Mouse (Mus musculus): ENCODE data around the gene Rnf157. TPM values are rescaled to one million over a fixed set of nuclear protein-coding genes. Genes with fewer than 3 reads are reported as not detected.

Gene Rnf157
- total RNA-seq (2014; rRNA removed), result 92.7 and 105 TPM in 2 replicates
- 47.3 and 56.7 TPM in 2 replicates for polyA plus RNA-seq (2015; fragmentation: Nextera tagmentation; extraction: Ambion mirVana)

DNA sequence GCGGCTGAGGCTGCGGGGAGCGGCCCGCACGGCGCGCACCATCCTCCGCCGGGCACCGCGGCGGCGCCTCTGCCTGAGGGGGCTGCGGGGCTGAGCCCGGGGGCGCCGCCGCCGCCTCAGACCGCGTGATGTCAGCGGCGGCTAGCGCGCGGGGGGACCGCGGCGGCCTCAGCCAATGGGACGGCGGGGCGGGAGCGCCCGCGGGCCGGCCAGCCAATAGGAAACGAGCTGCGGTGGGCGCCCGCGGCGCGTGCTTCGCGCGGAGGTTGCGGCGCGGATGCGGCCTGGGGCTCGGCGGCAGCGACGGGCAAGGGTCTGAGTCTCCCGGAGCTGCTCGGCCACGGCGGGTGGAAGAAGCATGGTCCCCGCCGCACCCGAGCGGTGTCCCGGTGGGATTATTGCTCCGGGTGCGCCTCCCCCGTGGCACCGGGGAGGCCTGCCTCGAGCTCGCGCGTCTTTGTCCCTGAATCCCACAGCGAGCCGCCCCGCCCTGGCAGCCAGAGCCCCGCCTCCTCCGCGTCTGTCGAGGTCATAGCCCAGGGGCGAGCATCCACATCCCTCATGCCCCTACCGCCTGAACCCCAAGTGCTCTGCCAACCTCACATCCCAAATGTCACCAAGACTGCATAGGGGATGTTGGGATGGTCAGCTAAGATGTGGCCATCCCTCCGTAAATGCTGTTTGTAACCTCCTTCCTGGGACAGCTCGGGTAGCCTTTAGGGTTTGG, at the start of gene Rnf157:
TSS of gene Rnf157 (minus strand) at position 129 of the 727 bp plus-strand sequence.
- DNase-seq, result peak; percentile 96
- Histone ChIP-seq H3K9me3 (ENCODE audit: low read length) (no peaks in the 10 kb centered on the region), H3K4me2 (ENCODE audit: low read depth) (peak within 1 kb of the TSS; percentile 94), H3K27ac (ENCODE audit: low read depth, low read length) (peak within 1 kb of the TSS; percentile 94), H3K4me1 (ENCODE audit: insufficient read depth) (peaks cover 9% of the 10 kb centered on the region), H3K9ac (peak within 1 kb of the TSS; percentile 92), H3K27me3 (ENCODE audit: insufficient read depth, low read length) (no peaks in the 10 kb centered on the region), H3K4me3 (ENCODE audit: low read depth, low read length) (peak within 1 kb of the TSS; percentile 97), H3K36me3 (ENCODE audit: insufficient read depth) (no peaks in the 10 kb centered on the region)
- no peak for TF ChIP-seq CTCF (IDR thresholded peaks at IDR 0.05; ENCODE audit: low read depth)
- 2% methylated on average over 76 of the region's 82 CpGs for WGBS
- peak; percentile 98 for ATAC-seq

DNA sequence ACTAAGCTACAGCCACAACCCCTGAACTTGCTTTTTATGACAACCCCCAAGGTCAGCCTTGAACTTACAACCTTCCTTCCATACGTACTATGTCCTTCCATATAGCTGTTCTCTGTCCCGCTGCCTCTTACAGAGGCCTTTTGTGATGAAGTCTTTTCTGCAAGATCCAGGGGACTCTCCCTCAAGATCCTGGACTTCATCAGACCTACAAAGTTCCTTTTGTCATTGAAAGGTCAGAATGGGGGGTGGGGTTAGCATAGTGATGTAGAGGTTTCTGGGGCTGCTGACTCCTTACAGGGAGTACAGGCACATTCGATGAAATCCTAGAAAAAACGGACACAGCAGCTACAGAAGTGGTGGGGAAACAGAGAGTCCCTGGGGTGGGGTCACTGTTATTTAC, 47.0 kb upstream of the Rnf157 start:
- no peak for DNase-seq
- Histone ChIP-seq H3K4me1 (ENCODE audit: insufficient read depth) (no peaks in the 10 kb centered on the region), H3K4me3 (ENCODE audit: low read depth, low read length) (no peak overlapping the region), H3K36me3 (ENCODE audit: insufficient read depth) (no peaks in the 10 kb centered on the region), H3K27me3 (ENCODE audit: insufficient read depth, low read length) (no peaks in the 10 kb centered on the region), H3K9me3 (ENCODE audit: low read length) (no peaks in the 10 kb centered on the region), H3K4me2 (ENCODE audit: low read depth) (no peak overlapping the region), H3K9ac (no peak overlapping the region), H3K27ac (ENCODE audit: low read depth, low read length) (no peak overlapping the region)
- TF ChIP-seq CTCF (IDR thresholded peaks at IDR 0.05; ENCODE audit: low read depth), result no peak
- ATAC-seq, result no peak
- 57% methylated on average over 4 of the region's 4 CpGs for WGBS

DNA sequence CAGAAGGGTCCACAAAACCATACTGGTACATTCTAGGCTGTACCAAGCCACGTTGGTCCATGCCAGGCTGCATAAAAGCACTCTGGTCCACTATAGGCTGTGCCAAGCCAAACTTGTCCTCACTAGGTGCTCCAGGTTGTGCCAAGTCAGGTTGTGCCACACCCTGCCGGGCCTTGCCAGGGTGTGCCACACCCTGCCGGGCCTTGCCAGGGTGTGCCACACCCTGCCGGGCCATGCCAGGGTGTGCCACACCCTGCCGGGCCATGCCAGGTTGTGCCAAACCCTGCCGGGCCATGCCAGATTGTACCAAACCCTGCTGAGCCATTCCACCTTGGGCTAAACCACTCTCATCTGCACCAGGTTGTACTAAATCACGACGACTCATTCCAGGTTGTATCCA, 43.4 kb upstream of the Rnf157 start:
- H3K36me3 ChIP-seq (ENCODE audit: insufficient read depth), result no peaks in the 10 kb centered on the region
- 86% methylated on average over 8 of the region's 8 CpGs for WGBS
- DNase-seq (no peak), ATAC-seq (no peak)
- no peak overlapping the region for H3K4me3 ChIP-seq (ENCODE audit: low read depth, low read length)
- no peak for TF ChIP-seq CTCF (IDR thresholded peaks at IDR 0.05; ENCODE audit: low read depth)
- H3K9me3 ChIP-seq (ENCODE audit: low read length), result no peaks in the 10 kb centered on the region
- H3K9ac ChIP-seq, result no peak overlapping the region
- no peaks in the 10 kb centered on the region for H3K4me1 ChIP-seq (ENCODE audit: insufficient read depth)
- no peak overlapping the region for H3K4me2 ChIP-seq (ENCODE audit: low read depth)
- H3K27me3 ChIP-seq (ENCODE audit: insufficient read depth, low read length), result no peaks in the 10 kb centered on the region
- H3K27ac ChIP-seq (ENCODE audit: low read depth, low read length), result no peak overlapping the region

DNA sequence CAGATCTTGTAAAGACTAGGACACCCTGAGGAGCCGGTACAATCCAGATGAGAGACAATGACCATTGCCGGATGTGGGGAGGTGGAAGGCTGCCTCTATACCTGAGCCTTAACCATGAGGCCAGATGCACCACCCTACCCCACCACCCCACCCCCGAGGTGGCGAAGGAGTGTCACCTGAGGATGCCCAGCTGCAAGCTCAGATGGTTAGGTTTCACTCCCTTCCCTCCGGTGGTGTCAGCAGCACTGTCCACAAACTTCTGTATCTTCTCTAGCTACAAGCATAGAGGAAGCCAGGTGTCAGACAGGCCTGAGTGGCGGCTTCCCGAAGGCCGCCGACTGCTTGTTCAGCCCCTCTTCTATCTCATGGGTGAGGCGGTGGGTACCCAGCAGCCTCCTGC, 41.1 kb upstream of the Rnf157 start:
- ATAC-seq, result no peak
- no peaks in the 10 kb centered on the region for H3K36me3 ChIP-seq (ENCODE audit: insufficient read depth)
- 94% methylated on average over 10 of the region's 10 CpGs for WGBS
- no peak overlapping the region for H3K9ac ChIP-seq
- H3K27me3 ChIP-seq (ENCODE audit: insufficient read depth, low read length), result no peaks in the 10 kb centered on the region
- no peak overlapping the region for H3K4me2 ChIP-seq (ENCODE audit: low read depth)
- no peak overlapping the region for H3K27ac ChIP-seq (ENCODE audit: low read depth, low read length)
- no peak for DNase-seq
- TF ChIP-seq CTCF (IDR thresholded peaks at IDR 0.05; ENCODE audit: low read depth), result no peak
- peaks cover 10% of the 10 kb centered on the region; the same call in 1 of the 2 replicates for H3K9me3 ChIP-seq (ENCODE audit: low read length)
- no peak overlapping the region for H3K4me3 ChIP-seq (ENCODE audit: low read depth, low read length)
- H3K4me1 ChIP-seq (ENCODE audit: insufficient read depth), result no peaks in the 10 kb centered on the region

DNA sequence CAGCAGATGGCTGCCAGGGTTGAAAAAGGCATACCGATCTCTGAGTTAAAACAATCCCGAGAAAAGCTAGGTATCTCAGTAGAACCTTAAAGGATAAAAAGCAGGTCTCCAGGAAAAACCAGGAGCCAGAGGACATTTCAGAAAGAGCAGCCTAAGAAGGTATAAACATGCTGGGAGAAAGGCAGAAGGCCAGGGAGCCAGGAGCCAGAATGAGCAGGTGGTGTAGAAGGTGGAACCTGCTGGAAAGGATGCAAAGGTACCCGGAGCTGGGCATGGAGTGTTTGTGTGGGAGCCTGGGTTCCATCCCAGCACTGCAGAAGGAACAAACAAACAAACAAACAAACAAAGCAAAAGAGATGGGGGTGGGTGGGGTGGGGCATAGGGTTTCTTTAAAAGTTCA, 36.5 kb upstream of the Rnf157 start:
- 91% methylated on average over 3 of the region's 3 CpGs for WGBS
- H3K4me2 ChIP-seq (ENCODE audit: low read depth), result no peak overlapping the region
- no peak overlapping the region for H3K4me3 ChIP-seq (ENCODE audit: low read depth, low read length)
- H3K27me3 ChIP-seq (ENCODE audit: insufficient read depth, low read length), result peaks cover 7% of the 10 kb centered on the region; the same call in 1 of the 2 replicates
- no peak for TF ChIP-seq CTCF (IDR thresholded peaks at IDR 0.05; ENCODE audit: low read depth)
- no peak overlapping the region for H3K9ac ChIP-seq
- H3K9me3 ChIP-seq (ENCODE audit: low read length), result peaks cover 10% of the 10 kb centered on the region; the same call in 1 of the 2 replicates
- H3K4me1 ChIP-seq (ENCODE audit: insufficient read depth), result no peaks in the 10 kb centered on the region
- DNase-seq (no peak), ATAC-seq (no peak)
- H3K27ac ChIP-seq (ENCODE audit: low read depth, low read length), result no peak overlapping the region
- no peaks in the 10 kb centered on the region for H3K36me3 ChIP-seq (ENCODE audit: insufficient read depth)

DNA sequence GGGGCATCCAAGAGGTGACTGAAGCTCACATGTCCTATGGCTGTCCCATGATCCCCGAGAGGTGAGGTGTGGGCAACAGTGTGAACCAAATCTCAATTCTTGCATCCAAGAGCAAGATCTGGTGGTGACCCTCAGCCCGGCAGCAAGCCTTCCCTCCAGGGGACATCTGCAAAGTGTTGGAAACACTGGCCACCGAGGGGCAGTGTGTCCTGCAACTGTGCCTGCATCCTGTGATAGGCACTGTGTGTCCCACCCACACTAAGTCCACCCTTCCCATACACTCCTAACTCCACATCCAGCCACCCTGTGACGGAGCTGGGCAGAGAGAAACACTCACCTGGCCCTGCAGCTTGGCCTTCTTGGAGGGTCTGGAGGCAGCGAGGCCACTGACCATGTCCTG, 35.0 kb upstream of the Rnf157 start:
- Histone ChIP-seq H3K4me3 (ENCODE audit: low read depth, low read length) (no peak overlapping the region), H3K4me1 (ENCODE audit: insufficient read depth) (no peaks in the 10 kb centered on the region), H3K27me3 (ENCODE audit: insufficient read depth, low read length) (peaks cover 7% of the 10 kb centered on the region; the same call in 1 of the 2 replicates), H3K36me3 (ENCODE audit: insufficient read depth) (no peaks in the 10 kb centered on the region), H3K4me2 (ENCODE audit: low read depth) (no peak overlapping the region), H3K9me3 (ENCODE audit: low read length) (peaks cover 10% of the 10 kb centered on the region; the same call in 1 of the 2 replicates), H3K27ac (ENCODE audit: low read depth, low read length) (no peak overlapping the region), H3K9ac (no peak overlapping the region)
- 72% methylated on average over 5 of the region's 5 CpGs for WGBS
- ATAC-seq (no peak), DNase-seq (no peak)
- no peak for TF ChIP-seq CTCF (IDR thresholded peaks at IDR 0.05; ENCODE audit: low read depth)

DNA sequence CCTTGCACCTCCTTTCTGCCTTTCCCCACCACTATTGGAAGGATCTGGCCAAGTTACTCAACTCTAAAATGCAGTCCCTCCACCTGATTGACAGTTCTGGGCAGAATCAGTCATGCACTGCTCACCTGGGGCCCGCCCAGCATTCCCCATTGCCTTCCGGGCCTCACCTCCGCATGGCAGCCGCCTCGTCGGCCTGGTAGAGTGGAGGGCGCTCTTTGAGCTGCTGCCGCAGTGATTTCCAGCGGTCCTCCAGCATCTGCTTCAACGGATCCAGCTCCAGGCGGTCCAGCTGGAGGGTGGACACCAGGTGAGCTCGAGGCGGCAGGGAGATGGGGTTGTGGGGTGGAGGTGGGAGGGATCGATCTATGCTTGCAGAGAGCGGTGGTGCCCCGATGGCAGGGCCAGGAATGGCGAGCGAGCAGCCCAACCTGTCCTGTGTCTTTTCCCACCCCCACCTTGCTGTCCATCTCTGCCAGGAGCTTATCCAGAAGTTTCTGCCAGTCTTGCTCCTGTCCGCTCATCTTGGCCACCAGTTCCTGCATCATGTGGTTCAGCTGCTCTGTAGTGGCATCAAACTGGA, 33.6 kb upstream of the Rnf157 start:
- H3K9ac ChIP-seq, result no peak overlapping the region
- ATAC-seq (no peak), DNase-seq (no peak)
- no peaks in the 10 kb centered on the region; the same call in 1 of the 2 replicates for H3K36me3 ChIP-seq (ENCODE audit: insufficient read depth)
- no peak for TF ChIP-seq CTCF (IDR thresholded peaks at IDR 0.05; ENCODE audit: low read depth)
- no peak overlapping the region for H3K4me2 ChIP-seq (ENCODE audit: low read depth)
- H3K27ac ChIP-seq (ENCODE audit: low read depth, low read length), result no peak overlapping the region
- no peaks in the 10 kb centered on the region for H3K4me1 ChIP-seq (ENCODE audit: insufficient read depth)
- peaks cover 10% of the 10 kb centered on the region; the same call in 1 of the 2 replicates for H3K9me3 ChIP-seq (ENCODE audit: low read length)
- WGBS, result 14% methylated on average over 14 of the region's 19 CpGs
- no peak overlapping the region for H3K4me3 ChIP-seq (ENCODE audit: low read depth, low read length)
- peaks cover 7% of the 10 kb centered on the region; the same call in 1 of the 2 replicates for H3K27me3 ChIP-seq (ENCODE audit: insufficient read depth, low read length)
